ENCODE assay signal across 9 mouse cellular contexts in the genomic region with DNA sequence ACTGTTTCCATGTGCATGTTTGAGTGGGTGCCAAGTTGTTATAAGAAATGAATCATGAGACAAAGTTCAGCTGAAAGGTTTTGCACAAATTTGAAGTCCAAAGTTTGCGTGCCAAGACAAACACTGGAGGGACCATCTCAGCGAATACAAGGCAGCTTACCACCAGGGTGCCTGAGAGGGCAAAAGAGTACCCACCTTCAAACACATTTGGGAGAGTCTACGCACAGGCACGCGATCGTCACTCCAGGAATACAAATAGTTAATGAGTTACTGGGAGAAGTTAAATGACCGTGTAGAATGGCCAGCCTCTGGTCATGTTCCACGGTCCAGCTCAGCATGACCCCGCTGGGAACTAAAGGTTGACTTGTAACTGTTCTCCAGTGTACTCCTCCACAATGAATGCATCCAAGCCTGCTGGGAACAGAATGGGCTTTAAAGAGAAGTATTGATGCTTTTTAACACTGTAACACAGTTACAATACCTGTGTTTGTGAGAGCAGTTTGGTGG. TPM values are rescaled to one million over a fixed set of nuclear protein-coding genes. Genes with fewer than 3 reads are reported as not detected.
DNase-seq lines count a peak whose midpoint lies in the region; ATAC-seq lines count a peak whose summit lies in the region.
"Had no signal": no experiment of that assay in that cellular context is flagged by ENCODE, and none has a peak within 500 bp of the region (broad histone marks: within the 10 kb centered on the region; RNA-seq: fewer than 3 reads in every experiment).

No protein-coding gene starts in this region.

- peak; percentile 75 for ATAC-seq in liver, embryonic 16.5 days (ENCODE audit: low read depth)
- ATAC-seq in forebrain, embryonic 16.5 days: no peak
- ATAC-seq: activated CD4-positive, CD25-positive, alpha-beta regulatory T cell, adult 4 months had no signal

- H3K27me3 ChIP-seq in liver, embryonic 16.5 days (ENCODE audit: control insufficient read depth, insufficient read depth, low read depth, low read length): no peaks in the 10 kb centered on the region
- H3K27me3 ChIP-seq in forebrain, embryonic 16.5 days (replicated peaks; ENCODE audit: control insufficient read depth, insufficient read depth, low read length): no peaks in the 10 kb centered on the region
- H3K27me3 ChIP-seq: embryonic facial prominence, embryonic 15.5 days had no signal

- peak overlapping the region; percentile 52 for H3K27ac ChIP-seq in liver, embryonic 16.5 days (ENCODE audit: low read length)
- no peak overlapping the region for H3K27ac ChIP-seq in forebrain, embryonic 16.5 days (ENCODE audit: low read length)

- peak; percentile 87 for DNase-seq in Muller cell, postnatal 12 days (ENCODE audit: inconsistent ontology term)
- DNase-seq in adrenal gland, adult 8-10 months: peak; percentile 42
- peak; percentile 87 for DNase-seq in kidney, adult 18-20 months
- DNase-seq in gastrocnemius, postnatal 36 days: no peak
- DNase-seq in heart, postnatal 25 days (ENCODE audit: low spot score): no peak

- intact Hi-C loops in gastrocnemius, postnatal 36 days (cut with DNase I): no loop called here
- intact Hi-C loops in heart, postnatal 25 days (cut with DNase I): no loop called here

- no peaks in the 10 kb centered on the region; the same call in none of the 2 replicates for H3K4me1 ChIP-seq in liver, embryonic 16.5 days (ENCODE audit: control insufficient read depth, low read depth, low read length)
- H3K4me1 ChIP-seq in forebrain, embryonic 16.5 days (replicated peaks; ENCODE audit: control insufficient read depth, insufficient read depth, low read length): no peaks in the 10 kb centered on the region

- no peak overlapping the region for H3K4me2 ChIP-seq in liver, embryonic 16.5 days (ENCODE audit: low read depth, low read length)
- no peak overlapping the region for H3K4me2 ChIP-seq in forebrain, embryonic 16.5 days (ENCODE audit: low read length)
- H3K4me2 ChIP-seq: embryonic facial prominence, embryonic 15.5 days had no signal

- 68% methylated on average over 9 of the region's 9 CpGs for WGBS in liver, embryonic 16.5 days (ENCODE audit: insufficient replicate concordance)
- 20% methylated on average over 9 of the region's 9 CpGs for WGBS in forebrain, embryonic 16.5 days

- no peaks in the 10 kb centered on the region for H3K9me3 ChIP-seq in liver, embryonic 16.5 days (replicated peaks; ENCODE audit: control insufficient read depth, low read length)
- H3K9me3 ChIP-seq in forebrain, embryonic 16.5 days (ENCODE audit: control insufficient read depth, low read length): no peaks in the 10 kb centered on the region
- H3K9me3 ChIP-seq: embryonic facial prominence, embryonic 15.5 days had no signal

- H3K9ac ChIP-seq in liver, embryonic 16.5 days (ENCODE audit: low read depth, low read length): no peak overlapping the region
- no peak overlapping the region for H3K9ac ChIP-seq in forebrain, embryonic 16.5 days (replicated peaks; ENCODE audit: low read depth, low read length)
- H3K9ac ChIP-seq: embryonic facial prominence, embryonic 15.5 days had no signal

- no peaks in the 10 kb centered on the region for H3K36me3 ChIP-seq in liver, embryonic 16.5 days (ENCODE audit: control insufficient read depth, insufficient read depth)
- H3K36me3 ChIP-seq in forebrain, embryonic 16.5 days (ENCODE audit: control insufficient read depth, insufficient read depth): no peaks in the 10 kb centered on the region
- H3K36me3 ChIP-seq: embryonic facial prominence, embryonic 15.5 days had no signal

- no peak overlapping the region for H3K4me3 ChIP-seq in liver, embryonic 16.5 days (ENCODE audit: low read depth, low read length)
- no peak overlapping the region for H3K4me3 ChIP-seq in forebrain, embryonic 16.5 days (replicated peaks; ENCODE audit: low read length)
- H3K4me3 ChIP-seq: embryonic facial prominence, embryonic 15.5 days had no signal

RNA-seq across cellular contexts. Expression of gene Etnk1, which starts 14.6 kb away (rescaled TPM):
- total RNA-seq in adrenal gland, adult 8-10 months (2022): 100 to 1,000 TPM; 126 to 142 (median 139) TPM
- 7.8 and 8.7 TPM in 2 replicates for polyA plus RNA-seq in liver, embryonic 16.5 days (2015; fragmentation: Nextera tagmentation; extraction: Ambion mirVana)
- total RNA-seq in gastrocnemius, postnatal 36 days (2021): 10 to 100 TPM; 13.7 to 15.2 TPM
- polyA plus RNA-seq in forebrain, embryonic 16.5 days (2015; fragmentation: Nextera tagmentation; extraction: Ambion mirVana): 38.1 and 40.4 TPM in 2 replicates
- total RNA-seq in heart, postnatal 25 days (2021): 10 to 100 TPM; 23.1 to 26.1 TPM

RNA-seq across cellular contexts. Expression of gene C2cd5, which starts 52.4 kb away (rescaled TPM):
- total RNA-seq in adrenal gland, adult 8-10 months (2022): 10 to 100 TPM; 18.8 to 47.8 (median 33.3) TPM
- polyA plus RNA-seq in liver, embryonic 16.5 days (2015; fragmentation: Nextera tagmentation; extraction: Ambion mirVana): 18.4 and 18.5 TPM in 2 replicates
- total RNA-seq in gastrocnemius, postnatal 36 days (2021): 10 to 100 TPM in 1 of 2 experiments, 1 to 10 TPM in 1; 8.5 to 10.5 TPM
- 43.3 and 53.4 TPM in 2 replicates for polyA plus RNA-seq in forebrain, embryonic 16.5 days (2015; fragmentation: Nextera tagmentation; extraction: Ambion mirVana)
- total RNA-seq in heart, postnatal 25 days (2021): 10 to 100 TPM; 15.4 to 16.7 TPM

Comparison
In these comparisons a context has a peak if more than half of its experiments do, and no peak if none do; other contexts are left out.
1. DNase-seq: peak in Muller cell, postnatal 12 days (single experiment), adrenal gland, adult 8-10 months (single experiment) and kidney, adult 18-20 months (single experiment); none in gastrocnemius, postnatal 36 days (0 of 2) and heart, postnatal 25 days (single experiment).
2. RNA of gene Etnk1, which starts 14.6 kb away (total RNA-seq): 126 to 142 TPM in adrenal gland, adult 8-10 months; 23.1 to 26.1 TPM in heart, postnatal 25 days and 13.7 to 15.2 TPM in gastrocnemius, postnatal 36 days; every median in the first group is over 4 times any median in the second.